In genomic region chr6:112976136-112976535, GRCm38 (mm10) we compare ENCODE assay signal across 24 mouse cellular contexts. TPM values are rescaled to one million over a fixed set of nuclear protein-coding genes. Genes with fewer than 3 reads are reported as not detected.
DNase-seq lines count a peak whose midpoint lies in the region; ATAC-seq and TF ChIP-seq lines count a peak whose summit lies in the region.
"Had no signal": no experiment of that assay in that cellular context is flagged by ENCODE, and none has a peak within 500 bp of the region (broad histone marks: within the 10 kb centered on the region; RNA-seq: fewer than 3 reads in every experiment).

No protein-coding gene starts in this region.

- ATAC-seq in forebrain, embryonic 15.5 days (replicated peaks): no peak
- no peak for ATAC-seq in forebrain, embryonic 11.5 days (replicated peaks; ENCODE audit: low FRiP score)
- ATAC-seq in midbrain, postnatal 0 days (ENCODE audit: low FRiP score): no peak
- ATAC-seq: intestine, postnatal 0 days; Patski had no signal

- no peaks in the 10 kb centered on the region for H3K9me3 ChIP-seq in forebrain, embryonic 15.5 days
- no peaks in the 10 kb centered on the region for H3K9me3 ChIP-seq in forebrain, embryonic 11.5 days (ENCODE audit: control insufficient read depth, low read length)
- no peaks in the 10 kb centered on the region for H3K9me3 ChIP-seq in midbrain, embryonic 10.5 days (replicated peaks)
- H3K9me3 ChIP-seq in midbrain, postnatal 0 days (ENCODE audit: low read length): no peaks in the 10 kb centered on the region
- H3K9me3 ChIP-seq: embryonic facial prominence, embryonic 10.5 days; embryonic facial prominence, embryonic 15.5 days; G1E; hindbrain, embryonic 10.5 days; limb, embryonic 12.5 days; liver, embryonic 15.5 days; neural tube, embryonic 15.5 days had no signal

- TF ChIP-seq CTCF in midbrain, postnatal 0 days (IDR thresholded peaks at IDR 0.05): no peak
- no peak for TF ChIP-seq CTCF in brain, embryonic 14.5 days (IDR thresholded peaks at IDR 0.05; ENCODE audit: borderline replicate concordance, extremely low read depth, insufficient read depth, insufficient read length)

- 72% methylated on average over 16 of the region's 16 CpGs for WGBS in forebrain, embryonic 15.5 days
- 93% methylated on average over 16 of the region's 16 CpGs for WGBS in forebrain, embryonic 11.5 days
- WGBS in midbrain, embryonic 10.5 days: 96% methylated on average over 16 of the region's 16 CpGs
- WGBS in midbrain, postnatal 0 days: 56% methylated on average over 16 of the region's 16 CpGs

- H3K27ac ChIP-seq in forebrain, embryonic 15.5 days (replicated peaks): peak overlapping the region; percentile 21; the same call in 1 of the 2 replicates
- H3K27ac ChIP-seq in forebrain, embryonic 11.5 days (ENCODE audit: low read depth, low read length): no peak overlapping the region
- H3K27ac ChIP-seq in midbrain, embryonic 10.5 days (replicated peaks): peak overlapping the region; percentile 95
- no peak overlapping the region for H3K27ac ChIP-seq in midbrain, postnatal 0 days (ENCODE audit: low read depth, low read length)
- H3K27ac ChIP-seq: embryonic facial prominence, embryonic 15.5 days; hindbrain, embryonic 10.5 days; left cerebral cortex, adult 2 months; limb, embryonic 12.5 days; liver, embryonic 15.5 days; neural tube, embryonic 15.5 days had no signal

- no peak overlapping the region for H3K9ac ChIP-seq in forebrain, embryonic 15.5 days (replicated peaks)
- no peak overlapping the region for H3K9ac ChIP-seq in forebrain, embryonic 11.5 days (ENCODE audit: low read length)
- no peak overlapping the region for H3K9ac ChIP-seq in midbrain, postnatal 0 days (replicated peaks; ENCODE audit: low read length, poor library complexity, severe bottlenecking)
- H3K9ac ChIP-seq: embryonic facial prominence, embryonic 15.5 days; limb, embryonic 12.5 days; liver, embryonic 15.5 days; lung, embryonic 14.5 days; neural tube, embryonic 15.5 days had no signal

- H3K4me2 ChIP-seq in forebrain, embryonic 15.5 days (replicated peaks): no peak overlapping the region
- H3K4me2 ChIP-seq in forebrain, embryonic 11.5 days (ENCODE audit: low read depth, low read length, severe bottlenecking): no peak overlapping the region
- H3K4me2 ChIP-seq in midbrain, postnatal 0 days (ENCODE audit: low read depth, low read length, poor library complexity, severe bottlenecking): no peak overlapping the region
- H3K4me2 ChIP-seq: embryonic facial prominence, embryonic 15.5 days; limb, embryonic 12.5 days; liver, embryonic 15.5 days; lung, embryonic 14.5 days; neural tube, embryonic 15.5 days had no signal

- TF ChIP-seq POLR2A in brain, embryonic 14.5 days (IDR thresholded peaks at IDR 0.05; ENCODE audit: borderline replicate concordance, extremely low read depth, insufficient read depth, insufficient read length, poor library complexity, severe bottlenecking): no peak

- H3K27me3 ChIP-seq in forebrain, embryonic 15.5 days: no peaks in the 10 kb centered on the region
- no peaks in the 10 kb centered on the region for H3K27me3 ChIP-seq in forebrain, embryonic 11.5 days (ENCODE audit: control insufficient read depth, insufficient read depth, low read length)
- no peaks in the 10 kb centered on the region for H3K27me3 ChIP-seq in midbrain, embryonic 10.5 days (ENCODE audit: low read depth, poor library complexity, severe bottlenecking)
- H3K27me3 ChIP-seq in midbrain, postnatal 0 days (ENCODE audit: insufficient read depth, low read length): no peaks in the 10 kb centered on the region
- H3K27me3 ChIP-seq: embryonic facial prominence, embryonic 15.5 days; limb, embryonic 12.5 days; liver, embryonic 15.5 days; neural tube, embryonic 15.5 days; Patski had no signal

- H3K4me1 ChIP-seq in forebrain, embryonic 15.5 days: peaks cover 62% of the 10 kb centered on the region
- peaks cover 33% of the 10 kb centered on the region for H3K4me1 ChIP-seq in forebrain, embryonic 11.5 days (replicated peaks; ENCODE audit: control insufficient read depth, insufficient read depth, low read length)
- H3K4me1 ChIP-seq in midbrain, embryonic 10.5 days: peaks cover 63% of the 10 kb centered on the region
- H3K4me1 ChIP-seq in midbrain, postnatal 0 days (ENCODE audit: insufficient read depth, low read length): peaks cover 22% of the 10 kb centered on the region; the same call in 1 of the 2 replicates

- no peak overlapping the region for H3K4me3 ChIP-seq in forebrain, embryonic 15.5 days
- no peak overlapping the region for H3K4me3 ChIP-seq in forebrain, embryonic 11.5 days (ENCODE audit: low read depth, low read length)
- no peak overlapping the region for H3K4me3 ChIP-seq in midbrain, embryonic 10.5 days
- no peak overlapping the region for H3K4me3 ChIP-seq in midbrain, postnatal 0 days (ENCODE audit: low read depth, low read length)
- H3K4me3 ChIP-seq: embryonic facial prominence, embryonic 10.5 days; embryonic facial prominence, embryonic 15.5 days; hindbrain, embryonic 10.5 days; left cerebral cortex, adult 2 months; limb, embryonic 12.5 days; liver, embryonic 15.5 days; neural tube, embryonic 15.5 days had no signal

- DNase-seq in adrenal gland, adult 2 months: peak; percentile 40
- no peak for DNase-seq in adrenal gland, adult 18-20 months (ENCODE audit: low spot score in 2 of 2)
- DNase-seq in forebrain, embryonic 11.5 days (ENCODE audit: low spot score): no peak
- no peak for DNase-seq in midbrain, embryonic 10.5 days (ENCODE audit: low spot score)
- no peak for DNase-seq in midbrain, postnatal 0 days (ENCODE audit: low spot score)
- peak; percentile 67 for DNase-seq in brain, embryonic 14.5 days (ENCODE audit: low read depth)
- DNase-seq: cerebellum, adult 8-10 months; heart, postnatal 14 days; kidney, postnatal 25 days; lung, embryonic 14.5 days; lung, postnatal 14 days; right cerebral cortex, postnatal 14 days; thymus, postnatal 4 days had no signal

- no peaks in the 10 kb centered on the region for H3K36me3 ChIP-seq in forebrain, embryonic 15.5 days
- no peaks in the 10 kb centered on the region for H3K36me3 ChIP-seq in forebrain, embryonic 11.5 days (ENCODE audit: control insufficient read depth, insufficient read depth, low read length)
- H3K36me3 ChIP-seq in midbrain, embryonic 10.5 days: no peaks in the 10 kb centered on the region
- no peaks in the 10 kb centered on the region for H3K36me3 ChIP-seq in midbrain, postnatal 0 days (ENCODE audit: insufficient read depth, low read length)
- H3K36me3 ChIP-seq: embryonic facial prominence, embryonic 10.5 days; embryonic facial prominence, embryonic 15.5 days; G1E; hindbrain, embryonic 10.5 days; limb, embryonic 12.5 days; liver, embryonic 15.5 days; neural tube, embryonic 15.5 days had no signal

RNA-seq across cellular contexts. Expression of gene Srgap3, which starts 29.1 kb away (rescaled TPM):
- 10 to 100 TPM; 14.3 to 21.2 TPM for total RNA-seq in adrenal gland, adult 2 months (2021)
- 3.2 and 3.7 TPM in 2 replicates for polyA plus RNA-seq in adrenal gland, adult 2 months (2012; rRNA removed)
- 10 to 100 TPM in 1 of 2 experiments, 1 to 10 TPM in 1; 9.4 to 14.7 TPM for total RNA-seq in adrenal gland, adult 18-20 months (2021)
- 33.7 and 34.0 TPM in 2 replicates for polyA plus RNA-seq in forebrain, embryonic 15.5 days (2015; fragmentation: Nextera tagmentation; extraction: Ambion mirVana)
- polyA plus RNA-seq in forebrain, embryonic 11.5 days (2014; fragmentation: Nextera tagmentation; extraction: Ambion mirVana): 37.8 and 38.5 TPM in 2 replicates
- 30.9 and 44.7 TPM in 2 replicates for polyA plus RNA-seq in midbrain, embryonic 10.5 days (2016; fragmentation: Nextera tagmentation; extraction: Ambion mirVana)
- total RNA-seq in midbrain, postnatal 0 days (2014; rRNA removed): 58.6 and 77.6 TPM in 2 replicates
- 20.9 and 29.8 TPM in 2 replicates for polyA plus RNA-seq in midbrain, postnatal 0 days (2015; fragmentation: Nextera tagmentation; extraction: Ambion mirVana)
- polyA plus RNA-seq in brain, embryonic 14.5 days (2012; rRNA removed): 61.0 and 112 TPM in 2 replicates
- polyA plus RNA-seq: G1E had no signal

Comparison
In these comparisons a context has a peak if more than half of its experiments do, and no peak if none do; other contexts are left out.
1. DNase-seq: peak in adrenal gland, adult 2 months (single experiment) and brain, embryonic 14.5 days (single experiment); none in adrenal gland, adult 18-20 months (0 of 2), forebrain, embryonic 11.5 days (single experiment), midbrain, embryonic 10.5 days (single experiment) and midbrain, postnatal 0 days (single experiment).
2. H3K27ac ChIP-seq: peak in forebrain, embryonic 15.5 days (single experiment) and midbrain, embryonic 10.5 days (single experiment); none in forebrain, embryonic 11.5 days (single experiment) and midbrain, postnatal 0 days (single experiment).